Mouse (Mus musculus) liver, embryonic 14.5 days (tissue): ENCODE data around the gene Gzmk. TPM values are rescaled to one million over a fixed set of nuclear protein-coding genes. Genes with fewer than 3 reads are reported as not detected.

Source experiments
- ATAC-seq: fragments of 200-750 bp; cut with Nextera tagmentation; 2 replicates; pipeline ENCODE4 v1.8.0; 2017; ENCODE audit warnings: moderate number of reproducible peaks, mild to moderate bottlenecking, moderate library complexity; ENCODE audit not compliant: insufficient read depth
- DNase-seq, 3 experiments: peaks; one replicate each; pipeline ENCODE4 v3.0.0-alpha.2; 2012 to 2013; ENCODE audit warnings: low read depth in 3 of 3, low spot score in 3 of 3
- H3K27ac ChIP-seq: fragments of 300-500 bp; sonication (generic); 2 replicates; pipeline ENCODE4 v1.5.1; 2014; ENCODE audit warnings: moderate library complexity, mild to moderate bottlenecking, control low read depth, inconsistent platforms
- H3K27me3 ChIP-seq: fragments of 300-500 bp; sonication (generic); 2 replicates; pipeline ENCODE4 v1.6.1; 2014; ENCODE audit warnings: mild to moderate bottlenecking, low read length, moderate library complexity; ENCODE audit not compliant: control insufficient read depth, insufficient read depth
- H3K36me3 ChIP-seq: fragments of 300-500 bp; sonication (generic); replicated peaks from 2 replicates; pipeline ENCODE4 v1.6.1; 2014; ENCODE audit warnings: low read depth; ENCODE audit not compliant: control insufficient read depth, insufficient read depth
- H3K4me1 ChIP-seq, 2 experiments: fragments of 200-500 bp in 1 of 2; fragments of 300-500 bp in 1 of 2; sonication (generic) in 1 of 2; replicated peaks; 2 replicates each; pipeline ENCODE4 v1.6.1; 2012 to 2014; ENCODE audit warnings: antibody characterized with exemption in 1 of 2, inconsistent platforms in 1 of 2, low read length in 1 of 2; ENCODE audit not compliant: control insufficient read depth in 2 of 2, insufficient read depth in 2 of 2
- H3K4me2 ChIP-seq: fragments of 300-500 bp; sonication (generic); 2 replicates; pipeline ENCODE4 v1.6.1; 2014; ENCODE audit warnings: low read depth, mild to moderate bottlenecking, control low read depth, moderate library complexity
- H3K4me3 ChIP-seq, 2 experiments: fragments of 200-500 bp in 1 of 2; fragments of 300-500 bp in 1 of 2; sonication (generic) in 1 of 2; 2 replicates each; pipeline ENCODE4 v1.5.1; 2012 to 2014; ENCODE audit warnings: low read depth in 2 of 2, low read length in 2 of 2, mild to moderate bottlenecking in 2 of 2, control low read depth in 1 of 2, inconsistent platforms in 1 of 2, moderate library complexity in 1 of 2; ENCODE audit not compliant: insufficient read depth in 1 of 2
- H3K9ac ChIP-seq: fragments of 300-500 bp; sonication (generic); replicated peaks from 2 replicates; pipeline ENCODE4 v1.6.1; 2014; ENCODE audit warnings: mild to moderate bottlenecking, control low read depth, moderate library complexity
- H3K9me3 ChIP-seq: fragments of 300-500 bp; sonication (generic); 2 replicates; pipeline ENCODE4 v1.6.1; 2016; ENCODE audit warnings: low read length, mixed read lengths; ENCODE audit not compliant: control insufficient read depth
- CTCF ChIP-seq: IDR thresholded peaks from 2 replicates; pipeline ENCODE4 v1.5.1; 2016; ENCODE audit warnings: antibody characterized with exemption, low read depth, control low read depth
- EP300 ChIP-seq: IDR thresholded peaks from 2 replicates; pipeline ENCODE4 v1.6.1; 2016; ENCODE audit warnings: antibody characterized with exemption, low read depth
- WGBS: fragments of 180-500 bp; shearing (Covaris S2); extraction: QIAGEN DNeasy Blood & Tissue Kit; methylation state at CpG from one replicate; pipeline ENCODE4 v1.1.7; 2014; ENCODE audit not compliant: insufficient replicate concordance; 5-methylcytosine and 5-hydroxymethylcytosine counted together
- polyA plus RNA-seq, 2 experiments: library from polyadenylated mRNA; depleted of rRNA in 1 of 2; stranded (reverse) in 1 of 2; unstranded in 1 of 2; fragments of >200 nt; fragmentation: Nextera tagmentation in 1 of 2; extraction: Ambion mirVana in 1 of 2; gene quantifications; 2 replicates each; pipeline versions ENCODE4 v1.2.1 to v1.2.3; 2012 to 2014

Gzmk gene
- polyA plus RNA-seq, 2 experiments, result not detected

DNA sequence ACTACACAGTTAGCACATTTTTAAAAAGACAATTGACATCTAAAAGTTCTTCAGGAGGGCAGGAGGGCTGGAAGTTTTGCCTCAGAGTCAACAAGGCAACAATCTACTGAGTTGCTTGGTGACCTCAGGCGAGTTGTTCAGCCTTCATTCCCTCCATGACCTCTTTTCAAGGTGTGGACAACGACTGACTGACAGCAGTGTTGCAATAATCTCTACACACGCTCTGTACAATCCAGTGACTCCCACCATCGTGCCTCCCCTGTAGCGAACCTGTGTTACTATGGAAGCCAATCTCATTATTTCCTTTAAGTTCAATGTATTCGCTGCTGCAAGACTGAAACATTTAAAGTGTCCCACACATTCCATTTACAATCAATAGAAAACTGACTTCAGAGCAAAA is 3.9 kb downstream of the Gzmk start:
- DNase-seq (no peak), ATAC-seq (no peak)
- no peaks in the 10 kb centered on the region for H3K36me3 ChIP-seq
- no peak overlapping the region for H3K9ac ChIP-seq
- H3K4me1 ChIP-seq, result no peaks in the 10 kb centered on the region; a peak in 1 of 4 replicates
- TF ChIP-seq CTCF (no peak), EP300 (no peak)
- H3K4me2 ChIP-seq, result no peak overlapping the region
- H3K4me3 ChIP-seq, result no peak overlapping the region
- H3K9me3 ChIP-seq, result no peaks in the 10 kb centered on the region
- WGBS, result 44% methylated on average over 6 of the region's 6 CpGs
- no peak overlapping the region for H3K27ac ChIP-seq
- no peaks in the 10 kb centered on the region; the same call in 1 of the 2 replicates for H3K27me3 ChIP-seq

DNA sequence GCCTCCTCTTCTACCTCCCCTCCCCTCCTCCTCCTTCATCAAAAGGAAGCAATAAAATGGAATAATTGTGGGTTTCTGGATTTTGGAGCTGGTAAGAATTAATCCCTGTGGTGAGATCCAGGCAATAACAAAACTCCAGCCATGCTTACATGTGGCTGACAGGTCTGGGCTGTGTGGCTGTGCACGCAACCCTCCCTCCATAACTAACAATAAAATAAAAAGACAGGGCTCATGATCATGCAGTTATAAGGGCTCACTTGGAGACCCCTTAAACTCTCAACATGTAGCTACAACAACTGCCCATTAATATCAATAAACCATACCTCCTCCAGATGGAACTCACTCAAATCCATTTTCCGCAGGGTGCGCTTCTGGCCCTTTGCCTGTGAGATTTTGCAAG is 11.8 kb downstream of the Gzmk start:
- Histone ChIP-seq H3K4me3 (no peak overlapping the region), H3K4me1 (peaks cover 0 to 5% of the 10 kb centered on the region in 2 experiments; a peak in 2 of 4 replicates)
- WGBS, result 74% methylated on average over 3 of the region's 3 CpGs

DNA sequence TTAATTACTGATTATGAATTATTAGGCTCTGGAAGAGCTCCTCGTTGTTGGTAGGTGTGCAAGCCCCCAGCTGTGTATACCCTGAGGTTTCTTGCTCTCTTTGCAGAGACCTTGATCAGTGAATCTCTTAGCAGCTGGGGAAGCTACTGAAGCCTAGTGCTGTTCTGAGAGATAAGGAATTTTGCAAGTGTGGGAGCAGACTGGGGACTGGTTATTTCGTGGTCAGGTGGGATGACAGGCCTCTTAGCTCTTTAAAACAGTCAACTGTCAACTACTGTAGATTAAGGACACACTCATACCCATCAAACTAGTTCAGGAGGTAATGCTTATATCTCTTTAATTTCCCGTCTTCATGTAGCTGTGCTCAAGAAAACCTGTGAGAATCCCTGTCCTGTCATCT is 13.3 kb downstream of the Gzmk start:
- H3K27ac ChIP-seq, result no peak overlapping the region
- no peaks in the 10 kb centered on the region for H3K9me3 ChIP-seq
- H3K36me3 ChIP-seq, result no peaks in the 10 kb centered on the region
- peaks cover 5% of the 10 kb centered on the region for H3K27me3 ChIP-seq
- H3K4me3 ChIP-seq, result no peak overlapping the region
- 11% methylated on average over 3 of the region's 3 CpGs for WGBS
- TF ChIP-seq EP300, result peak; percentile 39; the same call in 1 of the 2 replicates
- no peak for TF ChIP-seq CTCF
- no peak overlapping the region for H3K4me2 ChIP-seq
- no peak overlapping the region for H3K9ac ChIP-seq
- DNase-seq, result no peak
- H3K4me1 ChIP-seq, result peaks cover 0 to 5% of the 10 kb centered on the region in 2 experiments; a peak in 2 of 4 replicates
- peak; percentile 72 for ATAC-seq

More for the DNA sequence above, 11.8 kb downstream of the Gzmk start:
- H3K9me3 ChIP-seq, result no peaks in the 10 kb centered on the region
- ATAC-seq (no peak), DNase-seq (no peak)
- H3K4me2 ChIP-seq, result no peak overlapping the region
- H3K9ac ChIP-seq, result no peak overlapping the region
- peaks cover 5% of the 10 kb centered on the region for H3K27me3 ChIP-seq
- TF ChIP-seq CTCF, result no peak
- no peak for TF ChIP-seq EP300
- no peaks in the 10 kb centered on the region for H3K36me3 ChIP-seq
- no peak overlapping the region for H3K27ac ChIP-seq

DNA sequence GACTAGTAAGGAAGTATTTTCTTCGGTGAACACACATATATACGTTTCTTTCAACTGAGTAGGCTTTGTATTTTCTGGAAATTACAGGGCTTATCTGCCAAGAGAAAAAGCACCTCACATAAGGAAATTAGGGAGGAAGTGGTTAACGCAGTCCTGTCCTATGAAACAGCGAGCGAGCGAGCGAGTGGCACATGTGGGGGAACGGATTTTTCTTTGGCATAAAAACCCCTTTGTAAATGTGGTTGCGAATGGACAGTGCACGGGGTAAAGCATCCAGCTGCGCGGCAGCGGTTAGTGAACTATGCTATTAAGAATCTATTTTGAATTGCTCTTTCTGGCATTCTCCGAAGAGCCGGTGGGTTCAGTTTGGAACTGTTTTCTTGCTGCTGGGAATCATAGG is 14.4 kb downstream of the Gzmk start:
- ATAC-seq, result no peak
- Histone ChIP-seq H3K27me3 (peaks cover 5% of the 10 kb centered on the region), H3K9ac (no peak overlapping the region), H3K4me2 (no peak overlapping the region), H3K4me1 (peaks cover 0 to 5% of the 10 kb centered on the region in 2 experiments; a peak in 2 of 4 replicates), H3K27ac (no peak overlapping the region), H3K4me3 (no peak overlapping the region), H3K36me3 (no peaks in the 10 kb centered on the region), H3K9me3 (no peaks in the 10 kb centered on the region)
- no peak for TF ChIP-seq EP300
- TF ChIP-seq CTCF, result no peak
- no peak for DNase-seq
- 14% methylated on average over 15 of the region's 15 CpGs for WGBS

DNA sequence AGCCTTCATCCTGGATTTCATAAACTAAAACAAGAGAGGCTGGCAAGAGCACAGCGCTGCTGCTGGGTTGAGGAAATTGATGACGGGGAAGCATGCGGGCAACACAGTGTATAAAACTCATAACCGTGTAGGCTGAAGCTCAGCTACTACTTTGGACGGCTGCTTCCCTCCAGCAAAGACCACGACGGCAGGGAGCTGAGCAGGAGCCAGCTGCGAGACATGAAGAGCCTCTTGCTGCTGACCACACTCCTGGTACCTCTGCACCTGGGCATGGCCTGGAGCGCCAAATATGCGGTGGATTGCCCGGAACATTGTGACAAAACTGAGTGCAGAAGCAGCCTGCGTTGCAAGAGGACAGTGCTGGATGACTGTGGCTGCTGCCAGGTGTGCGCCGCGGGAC is 16.1 kb downstream of the Gzmk start, which contains the start of gene Esm1:
TSS of gene Esm1 (plus strand) at position 36 of the 400 bp plus-strand sequence.
- H3K9me3 ChIP-seq, result no peaks in the 10 kb centered on the region
- ATAC-seq (no peak), DNase-seq (no peak)
- TF ChIP-seq CTCF (no peak), EP300 (no peak)
- no peak within 1 kb of the TSS for H3K9ac ChIP-seq
- 32% methylated on average over 15 of the region's 15 CpGs for WGBS
- no peak within 1 kb of the TSS for H3K4me3 ChIP-seq
- H3K36me3 ChIP-seq, result no peaks in the 10 kb centered on the region
- H3K4me2 ChIP-seq, result no peak within 1 kb of the TSS
- no peak within 1 kb of the TSS for H3K27ac ChIP-seq
- peaks cover 5% of the 10 kb centered on the region for H3K27me3 ChIP-seq
- H3K4me1 ChIP-seq, result peaks cover 0 to 5% of the 10 kb centered on the region in 2 experiments; a peak in 2 of 4 replicates
